Mouse (Mus musculus): ENCODE results near the gene Plxnc1. TPM values are rescaled to one million over a fixed set of nuclear protein-coding genes. Genes with fewer than 3 reads are reported as not detected.

Plxnc1 gene
- polyA plus RNA-seq, 1 experiment = 0.99 TPM

- no peak for DNase-seq (ENCODE audit: low read depth)
Observed at GRCm38 (mm10) chr10:94818781-94819665, 125.6 kb downstream of the Plxnc1 start.

GRCm38 (mm10) chr10:94818127-94818526, 126.5 kb downstream of the Plxnc1 start:
- DNase-seq (ENCODE audit: low read depth) = no peak

- no peak for DNase-seq (ENCODE audit: low read depth)
Observed at GRCm38 (mm10) chr10:94811907-94812851, 132.5 kb downstream of the Plxnc1 start.

GRCm38 (mm10) chr10:94809946-94810472, 134.6 kb downstream of the Plxnc1 start:
- DNase-seq (ENCODE audit: low read depth) = no peak

DNA sequence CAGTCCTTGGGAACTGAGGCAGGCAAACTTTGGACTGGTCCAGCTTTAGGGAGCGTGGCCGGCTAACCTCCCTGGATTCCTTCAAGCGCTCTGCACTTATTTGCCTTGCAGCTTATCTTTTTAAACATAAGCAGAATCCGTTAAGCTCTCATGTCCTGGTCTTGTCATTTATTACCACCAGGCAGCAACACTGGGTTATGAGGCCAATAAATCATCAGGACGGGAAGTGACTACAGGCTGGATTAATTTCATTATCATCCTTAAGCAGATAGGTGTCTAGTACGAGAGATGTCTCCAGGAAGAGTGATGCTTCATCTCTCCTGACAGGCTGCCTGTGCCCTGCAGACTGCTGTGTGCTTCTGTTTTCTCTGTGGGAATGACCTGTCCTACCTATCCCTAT, 136.4 kb downstream of the Plxnc1 start:
- DNase-seq (ENCODE audit: low read depth) = no peak

DNA sequence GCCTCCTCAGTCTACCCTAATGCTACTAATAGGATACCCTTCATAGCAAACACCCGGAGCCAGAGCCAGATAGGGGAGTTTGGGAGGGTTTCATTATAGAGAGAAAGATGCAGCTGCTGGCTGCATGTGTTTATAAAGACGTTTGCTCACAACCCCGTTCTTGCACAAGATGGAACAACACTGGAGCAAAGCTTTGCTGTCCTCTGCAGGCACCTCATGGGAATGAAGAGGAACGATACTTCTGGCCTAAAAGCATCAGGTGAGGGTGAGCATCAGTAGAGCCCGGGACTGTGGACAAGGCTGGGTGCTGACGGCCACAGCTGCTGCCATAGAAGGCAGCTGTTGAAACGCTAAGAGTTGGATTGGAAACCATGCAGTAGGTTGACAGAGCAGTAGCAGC, 137.3 kb downstream of the Plxnc1 start:
- DNase-seq (ENCODE audit: low read depth) = no peak

- no peak for DNase-seq (ENCODE audit: low read depth)
Observed at GRCm38 (mm10) chr10:94804909-94805220, 139.8 kb downstream of the Plxnc1 start.

GRCm38 (mm10) chr10:94804029-94804908, 140.4 kb downstream of the Plxnc1 start:
- no peak for DNase-seq (ENCODE audit: low read depth)

- DNase-seq (ENCODE audit: low read depth) = no peak
Observed at GRCm38 (mm10) chr10:94800677-94801354, 143.8 kb downstream of the Plxnc1 start.

DNA sequence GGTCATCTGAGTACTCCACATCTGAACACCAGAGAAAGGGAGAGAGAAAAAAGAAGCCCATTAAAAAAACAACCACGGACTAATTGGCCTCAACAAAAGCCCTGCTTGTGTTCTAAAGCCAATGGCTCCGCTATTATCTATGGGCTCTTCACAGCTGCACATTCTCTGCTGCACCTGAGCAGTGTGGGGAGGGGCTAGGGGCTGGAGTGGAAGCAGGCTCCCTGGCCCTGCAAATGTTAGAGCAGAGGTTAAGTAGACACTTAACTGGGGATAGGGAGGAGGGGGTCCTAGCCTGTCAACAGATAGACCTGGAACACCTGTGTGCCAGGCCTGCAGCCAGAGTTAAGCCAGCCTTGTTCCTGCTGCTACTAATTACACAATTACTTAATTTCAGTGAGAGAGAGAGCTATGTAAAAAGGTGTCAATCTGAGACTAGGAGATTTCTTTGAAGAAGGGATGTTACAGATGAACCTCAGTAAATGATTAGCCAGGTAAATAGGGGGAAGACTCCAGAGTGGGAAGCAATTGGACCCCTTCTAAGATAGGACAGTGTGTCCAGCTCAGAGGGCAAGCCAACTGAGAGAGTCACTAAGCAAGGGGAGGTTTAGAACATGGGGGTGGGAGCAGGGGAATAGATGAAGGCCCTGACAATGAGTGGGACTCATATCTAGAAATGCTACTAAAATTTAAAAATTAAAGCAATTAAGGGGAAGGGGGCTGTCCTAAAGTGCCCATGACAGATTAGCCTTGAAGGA, 145.0 kb downstream of the Plxnc1 start:
- no peak for DNase-seq (ENCODE audit: low read depth)

GRCm38 (mm10) chr10:94798128-94798527, 146.5 kb downstream of the Plxnc1 start:
- no peak for DNase-seq (ENCODE audit: low read depth)

- no peak for DNase-seq (ENCODE audit: low read depth)
Observed at GRCm38 (mm10) chr10:94794666-94795244, 149.9 kb downstream of the Plxnc1 start.

- no peak for DNase-seq (ENCODE audit: low read depth)
Observed at GRCm38 (mm10) chr10:94793914-94794313, 150.7 kb downstream of the Plxnc1 start.

- DNase-seq (ENCODE audit: low read depth) = peak; percentile 8
Observed at GRCm38 (mm10) chr10:94789205-94789604, 155.4 kb downstream of the Plxnc1 start.

DNA sequence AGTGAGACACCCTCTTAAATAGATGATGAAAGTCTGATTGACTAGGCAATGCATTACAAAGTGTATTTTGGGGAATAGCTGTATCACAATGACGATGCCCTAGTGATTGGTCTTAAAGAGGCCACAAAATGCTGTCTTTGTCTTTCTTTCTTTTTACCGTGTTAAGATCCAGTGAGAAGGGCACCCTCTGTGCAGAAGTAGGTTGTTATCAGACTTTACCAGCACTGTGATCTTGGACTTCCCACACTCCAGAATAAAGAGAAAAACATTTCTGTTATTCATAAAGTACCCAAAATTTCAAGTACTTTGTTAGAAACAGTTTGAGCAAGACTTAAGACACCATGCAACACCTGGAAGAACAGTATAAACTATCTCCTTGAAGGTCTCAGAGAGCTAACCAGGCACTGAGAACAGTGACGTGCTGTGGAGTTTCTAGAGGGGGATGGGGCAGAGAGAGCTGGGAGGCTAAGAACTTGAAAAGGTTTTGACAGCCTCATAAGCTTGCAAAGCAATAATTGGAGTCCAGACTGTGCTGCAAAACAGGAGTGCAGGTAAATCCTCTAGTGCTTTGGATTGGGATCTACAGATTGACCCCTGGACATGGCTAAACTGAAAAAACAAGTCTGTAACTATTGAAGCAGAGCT, 163.9 kb downstream of the Plxnc1 start:
- no peak for DNase-seq (ENCODE audit: low read depth)

- no peak for DNase-seq (ENCODE audit: low read depth)
Observed at GRCm38 (mm10) chr10:94779319-94779718, 165.3 kb downstream of the Plxnc1 start.

- DNase-seq (ENCODE audit: low read depth) = no peak
Observed at GRCm38 (mm10) chr10:94777576-94777975, 167.1 kb downstream of the Plxnc1 start.

DNA sequence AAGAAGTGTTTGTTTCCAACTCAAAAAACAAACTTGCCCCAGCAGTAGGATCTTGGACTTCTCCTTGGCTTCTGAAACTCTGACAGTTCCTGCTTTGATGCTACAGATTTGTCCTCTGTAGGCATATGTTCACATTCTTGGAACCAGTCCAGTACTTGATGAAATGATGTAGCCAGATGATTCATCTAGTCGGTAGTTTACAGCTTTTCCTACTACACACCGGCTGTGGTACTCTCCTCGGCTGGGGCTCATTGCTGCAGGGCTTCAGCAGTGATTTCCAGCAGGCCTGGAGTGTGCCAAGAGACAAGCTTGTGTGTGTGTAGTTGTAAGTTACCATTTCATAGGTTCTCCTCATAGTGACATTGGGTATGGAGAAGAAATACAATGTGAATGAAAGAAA, 173.1 kb downstream of the Plxnc1 start:
- DNase-seq (ENCODE audit: low read depth) = no peak

GRCm38 (mm10) chr10:94747011-94747410, 197.6 kb downstream of the Plxnc1 start:
- no peak for DNase-seq (ENCODE audit: low read depth)
